Mouse (Mus musculus) neural tube, embryonic 12.5 days (tissue): Measurements from ENCODE around the gene Trappc10. TPM values are rescaled to one million over a fixed set of nuclear protein-coding genes. Genes with fewer than 3 reads are reported as not detected.
"Not testable (repeated sequence)": the region's sequence is repeated elsewhere in the genome, so short reads cannot be mapped to it uniquely, and the experiment has no call there.

Experiments
- ATAC-seq: fragments of 200-750 bp; cut with Nextera tagmentation; 2 replicates; pipeline ENCODE4 v1.8.0; 2017; ENCODE audit warnings: low read depth, mild to moderate bottlenecking, moderate TSS enrichment, moderate library complexity; ENCODE audit not compliant: low FRiP score
- H3K27ac ChIP-seq: fragments of 300-500 bp; sonication (generic); 2 replicates; pipeline ENCODE4 v1.5.1; 2016
- H3K27me3 ChIP-seq: fragments of 300-500 bp; sonication (generic); replicated peaks from 2 replicates; pipeline ENCODE4 v1.6.1; 2016; ENCODE audit warnings: mild to moderate bottlenecking
- H3K36me3 ChIP-seq: fragments of 300-500 bp; sonication (generic); 2 replicates; pipeline ENCODE4 v1.6.1; 2016; ENCODE audit warnings: mild to moderate bottlenecking
- H3K4me1 ChIP-seq: fragments of 300-500 bp; sonication (generic); 2 replicates; pipeline ENCODE4 v1.6.1; 2016
- H3K4me2 ChIP-seq: fragments of 300-500 bp; sonication (generic); replicated peaks from 2 replicates; pipeline ENCODE4 v1.6.1; 2016; ENCODE audit warnings: mild to moderate bottlenecking
- H3K4me3 ChIP-seq: fragments of 300-500 bp; sonication (generic); 2 replicates; pipeline ENCODE4 v1.5.1; 2016
- H3K9ac ChIP-seq: fragments of 300-500 bp; sonication (generic); 2 replicates; pipeline ENCODE4 v1.6.1; 2016; ENCODE audit warnings: mild to moderate bottlenecking
- H3K9me3 ChIP-seq: fragments of 300-500 bp; sonication (generic); 2 replicates; pipeline ENCODE4 v1.6.1; 2016; ENCODE audit warnings: mild to moderate bottlenecking
- WGBS: fragments of 180-500 bp; shearing (Covaris S2); methylation state at CpG from one replicate; pipeline ENCODE4 v1.1.7; 2016; 5-methylcytosine and 5-hydroxymethylcytosine counted together
- polyA plus RNA-seq: library from polyadenylated mRNA; unstranded; fragments of >200 nt; fragmentation: Nextera tagmentation; extraction: Ambion mirVana; gene quantifications from 2 replicates; pipeline ENCODE4 v1.2.1, GENCODE M21; 2016

Gene Trappc10
- polyA plus RNA-seq, 1 experiment from 2014 or later: 24.9 TPM

DNA sequence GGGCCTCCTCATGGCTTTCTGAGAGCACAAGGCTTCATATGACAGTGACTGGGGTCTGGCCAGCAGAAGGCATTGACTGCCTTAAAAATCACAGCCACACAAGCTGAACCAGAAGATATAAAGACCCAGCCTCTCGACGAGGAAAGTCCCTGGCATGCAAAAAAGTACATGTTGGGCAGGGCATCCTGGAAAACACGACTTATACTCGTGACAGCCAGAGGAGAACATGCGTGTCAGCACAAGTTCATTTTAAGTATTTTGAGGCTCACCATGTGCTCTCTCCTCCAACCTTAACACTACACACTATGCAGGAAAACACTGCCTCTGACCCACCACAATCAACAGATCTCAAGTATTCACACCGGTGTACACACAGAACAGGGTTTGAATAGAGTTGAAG, 20.3 kb downstream of the Trappc10 start:
- Histone ChIP-seq H3K36me3 (peaks cover 50% of the 10 kb centered on the region), H3K9me3 (no peaks in the 10 kb centered on the region), H3K27me3 (no peaks in the 10 kb centered on the region), H3K27ac (no peak overlapping the region), H3K4me1 (no peaks in the 10 kb centered on the region), H3K4me2 (no peak overlapping the region), H3K9ac (no peak overlapping the region), H3K4me3 (no peak overlapping the region)
- 93% methylated on average over 6 of the region's 6 CpGs for WGBS
- ATAC-seq: no peak

DNA sequence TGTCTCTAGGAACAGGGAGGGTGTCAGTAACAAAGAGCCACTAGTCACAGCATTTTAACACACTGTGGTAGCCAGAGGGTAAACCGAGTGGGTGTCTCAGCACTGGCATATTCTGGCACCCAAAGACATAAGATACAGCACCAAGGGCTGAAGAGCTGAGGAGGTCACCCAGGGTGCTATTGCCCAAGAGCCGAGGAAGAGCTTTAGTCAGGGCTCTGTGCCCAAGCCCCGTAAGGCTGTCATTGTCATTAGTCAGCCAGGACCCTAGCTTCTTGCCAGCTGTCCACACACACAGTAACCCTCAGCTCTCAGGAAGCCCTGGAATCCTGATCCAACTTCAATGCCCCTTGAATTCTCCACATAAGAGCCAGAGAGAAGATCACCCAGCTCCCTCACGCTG, 21.5 kb downstream of the Trappc10 start:
- H3K36me3 ChIP-seq: peaks cover 52% of the 10 kb centered on the region
- H3K9ac ChIP-seq: no peak overlapping the region
- no peaks in the 10 kb centered on the region for H3K4me1 ChIP-seq
- no peak overlapping the region for H3K27ac ChIP-seq
- WGBS: 77% methylated on average over 4 of the region's 4 CpGs
- ATAC-seq: no peak
- no peaks in the 10 kb centered on the region for H3K27me3 ChIP-seq
- no peaks in the 10 kb centered on the region for H3K9me3 ChIP-seq
- no peak overlapping the region for H3K4me3 ChIP-seq
- H3K4me2 ChIP-seq: no peak overlapping the region

DNA sequence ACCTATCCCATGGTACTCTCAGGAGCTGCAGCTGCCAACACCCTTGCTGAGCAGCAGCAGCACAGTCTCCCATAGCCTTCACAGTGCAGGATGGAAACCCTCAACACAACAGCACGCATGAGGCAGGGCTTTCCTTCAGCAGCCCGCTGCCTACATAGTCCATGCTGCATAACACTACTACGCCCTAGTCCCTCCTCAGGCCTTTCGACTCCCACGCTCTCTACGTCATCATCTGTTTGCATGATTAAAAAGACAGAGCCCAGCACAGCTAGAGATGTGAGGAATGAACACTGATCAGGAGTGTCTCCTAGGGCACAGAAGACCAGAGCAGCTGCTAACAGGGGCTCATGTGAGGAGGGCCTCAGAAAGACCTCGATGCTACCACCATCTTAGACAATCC, 23.1 kb downstream of the Trappc10 start:
- H3K9ac ChIP-seq: no peak overlapping the region
- H3K36me3 ChIP-seq: peaks cover 51% of the 10 kb centered on the region
- H3K4me3 ChIP-seq: no peak overlapping the region
- 94% methylated on average over 7 of the region's 7 CpGs for WGBS
- H3K4me1 ChIP-seq: no peaks in the 10 kb centered on the region
- no peak overlapping the region for H3K27ac ChIP-seq
- no peaks in the 10 kb centered on the region for H3K9me3 ChIP-seq
- H3K27me3 ChIP-seq: no peaks in the 10 kb centered on the region
- H3K4me2 ChIP-seq: no peak overlapping the region
- ATAC-seq: no peak

DNA sequence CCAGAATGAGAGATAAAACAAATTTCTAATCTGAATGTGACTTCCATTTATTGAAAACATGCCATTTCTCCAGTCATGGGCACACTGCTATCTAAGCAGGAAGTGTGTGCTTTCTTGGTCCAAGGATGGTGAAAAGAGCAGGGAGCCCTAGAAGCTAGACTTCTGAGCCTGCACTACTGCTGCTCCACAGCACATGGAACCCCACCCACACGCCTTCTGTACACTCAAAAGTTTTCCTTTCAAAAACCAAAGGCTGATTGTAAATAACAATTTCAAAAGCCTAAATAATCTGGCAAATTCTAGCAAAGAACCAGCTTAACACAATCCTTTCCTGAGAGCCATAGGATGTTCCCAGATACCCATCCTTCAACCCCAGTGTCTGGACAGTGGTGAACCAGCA, 24.9 kb downstream of the Trappc10 start:
- Histone ChIP-seq H3K9me3 (no peaks in the 10 kb centered on the region), H3K36me3 (peaks cover 62% of the 10 kb centered on the region)
- WGBS: 94% methylated on average over 1 of the region's 1 CpGs

DNA sequence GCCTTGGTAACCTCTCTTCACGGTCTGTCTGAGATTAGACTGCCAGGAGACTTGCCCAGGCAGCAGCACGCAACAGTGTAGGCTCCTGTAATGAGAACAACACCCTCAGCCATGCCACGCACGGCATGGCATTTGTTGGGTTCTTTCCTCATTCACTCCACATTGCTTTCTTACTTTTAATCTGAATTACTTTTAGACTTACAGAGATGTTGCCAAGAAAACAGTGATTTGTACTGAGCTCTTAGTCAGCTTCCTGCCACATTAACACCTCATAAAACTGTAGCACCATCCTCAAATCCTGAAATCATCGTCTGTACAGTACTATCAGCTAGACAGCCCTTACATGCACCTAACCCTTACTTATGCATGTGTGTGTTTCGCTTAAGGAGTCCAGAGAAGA, 25.9 kb downstream of the Trappc10 start:
- Histone ChIP-seq H3K4me1 (no peaks in the 10 kb centered on the region), H3K4me2 (no peak overlapping the region), H3K9ac (no peak overlapping the region), H3K4me3 (no peak overlapping the region), H3K27me3 (no peaks in the 10 kb centered on the region), H3K27ac (no peak overlapping the region), H3K9me3 (no peaks in the 10 kb centered on the region), H3K36me3 (peaks cover 72% of the 10 kb centered on the region)
- ATAC-seq: no peak
- whole genome bisulfite sequencing: 87% methylated on average over 6 of the region's 6 CpGs

More for the DNA sequence above, 24.9 kb downstream of the Trappc10 start:
- Histone ChIP-seq H3K9ac (no peak overlapping the region), H3K27me3 (no peaks in the 10 kb centered on the region), H3K27ac (no peak overlapping the region), H3K4me2 (no peak overlapping the region), H3K4me3 (no peak overlapping the region), H3K4me1 (no peaks in the 10 kb centered on the region)
- ATAC-seq: no peak

DNA sequence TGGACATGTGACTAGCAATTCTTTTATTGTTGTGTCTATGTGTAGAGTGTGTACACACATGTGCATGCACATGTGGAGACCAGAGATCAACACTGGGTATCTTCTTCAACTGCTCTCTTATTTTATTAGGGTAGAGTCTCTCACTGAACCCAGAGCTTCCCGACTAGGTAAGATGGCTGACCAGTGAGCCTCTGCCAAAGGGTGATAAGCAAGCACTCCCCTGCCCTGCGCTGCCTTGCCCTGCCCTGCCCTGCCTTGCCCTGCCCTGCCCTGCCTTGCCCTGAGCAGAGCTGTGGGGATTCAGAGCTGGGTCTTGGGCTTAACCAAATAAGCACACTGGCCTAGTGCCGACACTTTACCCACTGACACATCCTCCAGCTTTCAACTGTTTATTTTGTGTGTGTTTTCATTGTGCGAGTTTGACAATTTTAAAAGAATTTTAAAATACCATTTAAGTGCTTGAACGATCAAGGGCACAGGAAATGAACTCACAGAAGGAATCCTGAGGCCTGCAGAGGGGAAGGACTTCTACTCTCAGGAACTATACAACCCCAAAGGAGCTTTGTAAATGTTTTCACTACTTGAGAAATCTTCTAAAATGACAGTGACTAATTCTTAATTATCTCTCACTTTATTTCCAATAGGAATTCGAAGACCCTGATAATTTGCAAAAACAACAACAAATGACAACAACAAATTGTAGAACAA, 27.9 kb downstream of the Trappc10 start:
- ATAC-seq: no peak

DNA sequence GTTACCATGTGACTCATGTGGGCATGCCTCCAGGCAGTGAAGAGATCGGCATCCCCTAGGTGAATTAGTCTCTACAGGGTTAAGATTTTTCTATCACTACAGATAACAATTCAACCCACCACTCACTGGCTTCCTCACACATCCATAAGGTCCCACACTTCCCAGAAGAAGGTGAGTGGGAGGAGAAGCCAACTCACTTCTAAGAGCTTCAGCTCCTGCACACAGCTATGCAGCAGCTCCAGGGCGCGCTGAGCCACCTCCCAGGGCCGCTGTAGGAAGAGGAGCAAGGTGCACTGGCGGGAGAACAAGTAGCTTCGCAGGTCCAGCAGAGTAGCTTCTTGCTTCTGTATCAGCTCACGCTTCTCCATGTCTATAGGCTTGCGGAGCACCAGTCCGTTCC, 30.1 kb downstream of the Trappc10 start:
- H3K9me3 ChIP-seq: no peaks in the 10 kb centered on the region
- no peak overlapping the region for H3K27ac ChIP-seq
- no peak overlapping the region for H3K4me2 ChIP-seq
- H3K4me3 ChIP-seq: no peak overlapping the region
- ATAC-seq: no peak
- H3K4me1 ChIP-seq: no peaks in the 10 kb centered on the region
- 95% methylated on average over 9 of the region's 9 CpGs for WGBS
- H3K9ac ChIP-seq: no peak overlapping the region
- H3K27me3 ChIP-seq: no peaks in the 10 kb centered on the region
- peaks cover 87% of the 10 kb centered on the region for H3K36me3 ChIP-seq

More for the DNA sequence above, 27.9 kb downstream of the Trappc10 start:
- Histone ChIP-seq H3K9me3 (no peaks in the 10 kb centered on the region), H3K4me2 (no peak overlapping the region), H3K36me3 (peaks cover 83% of the 10 kb centered on the region), H3K27me3 (no peaks in the 10 kb centered on the region), H3K4me3 (no peak overlapping the region), H3K27ac (no peak overlapping the region), H3K4me1 (no peaks in the 10 kb centered on the region), H3K9ac (no peak overlapping the region)
- 90% methylated on average over 6 of the region's 6 CpGs for WGBS

DNA sequence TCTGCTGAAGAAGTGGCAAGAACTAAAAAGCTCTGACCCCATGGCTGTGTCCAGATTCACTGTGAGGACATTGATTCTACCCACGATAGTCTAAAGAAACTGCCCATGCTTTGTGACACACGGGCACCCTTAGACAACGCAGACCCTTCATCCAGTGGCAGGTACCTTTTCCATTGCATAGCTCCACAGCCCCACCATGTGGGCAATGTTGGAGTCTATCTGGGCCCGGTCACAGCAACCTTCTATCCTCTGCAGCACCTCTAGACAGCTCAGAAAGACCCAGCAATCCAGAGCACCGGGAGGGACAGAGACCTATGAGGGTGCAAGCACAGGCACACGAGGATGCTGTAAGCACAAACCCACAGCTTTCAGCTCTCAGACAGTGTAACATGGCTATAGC, 33.1 kb downstream of the Trappc10 start:
- no peaks in the 10 kb centered on the region for H3K4me1 ChIP-seq
- no peak for ATAC-seq
- no peak overlapping the region for H3K9ac ChIP-seq
- H3K27ac ChIP-seq: no peak overlapping the region
- H3K27me3 ChIP-seq: no peaks in the 10 kb centered on the region
- 73% methylated on average over 6 of the region's 6 CpGs for WGBS
- H3K4me2 ChIP-seq: no peak overlapping the region
- no peaks in the 10 kb centered on the region for H3K9me3 ChIP-seq
- H3K4me3 ChIP-seq: no peak overlapping the region
- H3K36me3 ChIP-seq: peaks cover 91% of the 10 kb centered on the region

DNA sequence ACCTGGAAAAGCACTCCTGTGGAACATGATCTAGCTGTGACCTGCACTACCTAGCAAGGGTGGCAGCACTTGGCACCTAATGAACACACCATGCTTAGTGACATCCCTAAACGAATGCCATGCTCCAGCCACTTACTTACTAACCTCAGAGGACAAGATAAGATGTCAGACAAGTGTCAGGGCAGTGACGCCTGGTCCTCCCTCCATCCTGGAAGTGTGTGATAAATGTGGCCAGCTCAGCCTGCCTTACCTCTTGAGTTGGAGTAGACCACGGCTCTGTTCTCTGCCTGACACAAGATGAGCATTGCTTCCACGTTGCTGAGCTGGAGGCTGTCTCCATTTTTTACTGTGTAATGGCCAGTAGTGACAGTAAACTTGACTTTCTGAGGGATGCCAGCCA, 43.3 kb downstream of the Trappc10 start:
- WGBS: 89% methylated on average over 4 of the region's 4 CpGs
- Histone ChIP-seq H3K27ac (no peak overlapping the region), H3K4me3 (no peak overlapping the region), H3K36me3 (peaks cover 93% of the 10 kb centered on the region), H3K4me1 (no peaks in the 10 kb centered on the region), H3K9me3 (no peaks in the 10 kb centered on the region), H3K9ac (no peak overlapping the region), H3K4me2 (no peak overlapping the region), H3K27me3 (no peaks in the 10 kb centered on the region)
- ATAC-seq: no peak

DNA sequence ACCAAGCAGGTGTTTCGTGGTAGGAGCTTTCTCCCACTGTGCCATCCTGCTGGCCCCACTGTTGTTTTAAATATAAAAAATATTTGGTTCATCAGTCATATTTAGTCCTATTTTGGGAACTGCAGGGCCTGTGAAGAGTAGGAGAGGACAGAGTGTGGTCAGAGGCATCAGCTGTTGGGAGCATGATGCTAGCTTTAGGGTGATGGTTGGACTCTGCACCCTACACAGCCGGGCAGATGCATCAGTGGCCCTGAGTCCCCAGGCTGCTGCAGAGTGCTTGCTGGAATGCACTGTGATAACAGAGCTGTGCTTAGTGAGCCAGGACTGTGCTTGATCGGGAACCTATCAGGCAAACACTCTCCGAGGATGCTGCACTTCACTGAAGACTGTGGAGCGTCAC, 51.5 kb downstream of the Trappc10 start:
- no peak overlapping the region for H3K4me2 ChIP-seq
- no peak for ATAC-seq
- H3K27me3 ChIP-seq: no peaks in the 10 kb centered on the region
- no peak overlapping the region for H3K4me3 ChIP-seq
- WGBS: 96% methylated on average over 5 of the region's 5 CpGs
- no peaks in the 10 kb centered on the region for H3K9me3 ChIP-seq
- H3K9ac ChIP-seq: no peak overlapping the region
- no peaks in the 10 kb centered on the region for H3K4me1 ChIP-seq
- H3K36me3 ChIP-seq: peaks cover 98% of the 10 kb centered on the region
- no peak overlapping the region for H3K27ac ChIP-seq

DNA sequence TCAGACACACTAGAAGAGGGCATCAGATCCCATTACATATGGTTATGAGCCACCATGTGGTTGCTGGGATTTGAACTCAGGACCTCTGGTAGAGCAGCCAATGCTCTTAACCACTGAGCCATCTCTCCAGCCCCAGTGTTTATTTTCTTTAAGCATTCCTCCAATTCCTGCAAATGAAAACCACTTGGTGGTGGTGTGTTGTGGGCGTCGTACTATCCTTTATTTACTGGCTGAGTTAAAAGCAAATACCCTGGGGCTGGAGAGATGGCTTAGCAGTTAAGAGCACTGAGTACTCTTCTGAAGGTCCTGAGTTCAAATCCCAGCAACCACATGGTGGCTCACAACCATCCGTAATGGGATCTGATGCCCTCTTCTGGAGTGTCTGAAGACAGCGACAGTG, 58.4 kb downstream of the Trappc10 start:
- peaks cover 57% of the 10 kb centered on the region for H3K36me3 ChIP-seq
- 94% methylated on average over 4 of the region's 4 CpGs for WGBS

DNA sequence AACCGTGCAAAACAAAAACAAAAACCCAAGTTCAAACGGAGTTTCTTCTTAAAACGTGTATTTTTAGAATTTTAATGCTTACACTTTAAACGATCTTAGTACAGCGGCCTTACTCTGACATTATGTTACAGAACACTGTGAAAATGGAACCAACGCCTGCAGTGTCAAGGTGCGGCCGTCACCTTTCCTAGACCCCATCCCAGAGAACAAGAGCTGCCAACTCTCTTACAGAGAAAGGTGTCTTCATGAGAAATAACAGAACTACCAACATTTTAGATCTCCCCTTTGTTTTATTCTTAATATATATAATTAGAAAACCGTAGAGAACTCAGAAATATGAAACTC, 59.1 kb downstream of the Trappc10 start:
- H3K9me3 ChIP-seq: no peaks in the 10 kb centered on the region
- no peak overlapping the region for H3K27ac ChIP-seq
- WGBS: 26% methylated on average over 9 of the region's 9 CpGs
- H3K4me1 ChIP-seq: peaks cover 9% of the 10 kb centered on the region
- no peak overlapping the region for H3K9ac ChIP-seq
- no peaks in the 10 kb centered on the region for H3K27me3 ChIP-seq
- peaks cover 57% of the 10 kb centered on the region for H3K36me3 ChIP-seq
- peak overlapping the region; percentile 74; the same call in 1 of the 2 replicates for H3K4me3 ChIP-seq
- peak; percentile 43; the same call in 1 of the 2 replicates for ATAC-seq
- H3K4me2 ChIP-seq: peak overlapping the region; percentile 99

More for the DNA sequence above, 58.4 kb downstream of the Trappc10 start:
- H3K27ac ChIP-seq, H3K9ac ChIP-seq, H3K4me1 ChIP-seq, H3K4me2 ChIP-seq, H3K9me3 ChIP-seq, H3K4me3 ChIP-seq, ATAC-seq, H3K27me3 ChIP-seq: not testable (repeated sequence)
